Mouse (Mus musculus): ENCODE measurements around the gene Chil6.

Chil6 gene

DNA sequence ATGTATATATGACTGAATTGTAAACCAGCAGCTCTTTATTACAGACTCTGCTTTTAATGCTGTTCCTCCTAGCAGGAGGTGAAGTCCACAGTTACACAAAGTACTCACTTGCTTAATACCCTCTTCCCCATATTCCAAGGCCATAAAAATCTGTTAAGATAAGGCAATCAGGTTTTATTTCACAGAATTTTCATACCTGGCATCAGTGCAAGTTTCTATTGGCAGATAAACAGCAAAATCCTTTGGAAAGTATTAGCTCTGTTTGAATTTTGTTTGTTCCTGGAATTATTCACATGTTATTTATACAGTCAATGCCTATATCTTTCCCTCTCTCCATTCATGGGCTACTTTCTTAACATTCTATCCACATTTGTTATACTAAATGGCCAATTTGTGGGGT, at the start of gene Chil6:
TSS of gene Chil6 (minus strand) at position 101 of the 400 bp plus-strand sequence.
- no peak for DNase-seq (ENCODE audit: extremely low spot score, low read depth, low spot score)

DNA sequence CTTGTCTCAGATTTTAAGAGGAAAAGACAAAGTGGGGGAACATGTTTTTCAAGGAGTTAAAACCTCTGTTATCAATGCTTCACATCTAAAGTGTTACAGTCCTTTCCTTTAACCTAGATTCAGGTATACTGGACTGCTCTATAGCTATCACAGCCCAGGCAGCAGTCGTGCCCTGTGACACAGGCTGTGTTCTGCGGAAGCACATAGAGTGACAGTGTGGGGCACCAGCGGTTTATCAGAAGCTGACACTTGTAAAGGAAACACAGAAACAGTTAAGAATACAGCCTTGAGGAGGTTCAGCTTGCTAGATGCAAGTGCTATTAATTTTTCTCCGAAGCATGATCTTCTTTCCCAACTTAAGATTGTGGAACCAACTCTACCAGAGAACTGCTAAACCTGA, 46.6 kb upstream of the Chil6 start:
- DNase-seq (ENCODE audit: extremely low spot score, low read depth, low spot score), result no peak

DNA sequence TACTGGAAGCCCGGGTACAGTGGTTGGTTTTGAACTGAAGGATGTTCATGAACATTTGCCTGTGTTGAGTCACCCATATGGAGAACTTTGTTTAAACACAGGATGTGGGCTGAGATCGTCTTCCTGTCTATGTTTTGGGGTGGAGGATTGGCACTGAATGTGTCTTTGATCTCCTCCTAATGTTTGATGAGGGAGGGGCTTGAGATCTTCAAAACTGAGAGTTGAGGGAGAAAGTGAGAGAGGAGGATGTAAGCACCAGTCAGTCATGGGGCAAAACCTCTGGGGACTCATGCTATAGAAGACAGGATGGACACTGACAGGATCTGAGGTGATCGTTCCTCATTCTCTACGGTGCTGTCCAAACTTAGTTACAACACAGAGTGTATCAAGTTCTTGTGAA, 43.6 kb upstream of the Chil6 start:
- no peak for DNase-seq (ENCODE audit: extremely low spot score, low read depth, low spot score)

DNA sequence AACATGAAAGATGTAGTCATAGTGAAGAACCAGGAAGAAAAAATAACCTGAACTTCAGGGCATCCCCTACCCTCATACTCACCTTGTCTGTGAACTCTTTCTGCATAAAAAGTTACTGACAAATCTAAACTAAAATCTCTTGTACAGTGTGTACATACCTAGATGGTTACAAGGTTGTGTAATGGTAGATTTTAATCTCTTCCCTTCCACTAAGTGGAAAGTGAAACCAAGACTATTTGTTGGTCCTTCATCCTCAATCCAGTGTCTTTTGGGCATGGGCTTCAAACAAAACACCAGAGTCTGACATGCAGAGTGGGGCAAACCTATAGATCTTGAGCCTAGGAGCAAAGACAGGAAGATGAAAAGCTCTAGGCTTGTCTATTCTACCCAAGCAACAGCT, 43.0 kb upstream of the Chil6 start:
- no peak for DNase-seq (ENCODE audit: extremely low spot score, low read depth, low spot score)

DNA sequence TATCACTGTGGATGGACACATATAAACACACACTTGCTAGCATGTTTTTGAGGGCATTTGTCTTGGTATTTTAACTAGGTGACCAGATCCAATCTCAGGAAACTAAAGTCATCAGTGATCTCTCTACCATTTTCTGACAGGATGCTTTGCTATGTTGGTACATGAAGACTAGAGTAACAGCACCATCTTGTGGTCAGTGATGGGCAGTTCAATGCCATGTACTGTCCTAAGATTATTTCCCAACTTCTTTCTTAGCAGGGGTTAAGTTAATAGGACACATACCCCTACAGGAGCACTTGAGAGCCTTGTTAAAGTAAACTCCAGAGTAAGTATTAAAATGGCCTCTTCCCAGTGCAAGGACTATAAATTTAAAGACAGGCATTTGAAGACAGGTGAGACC, 42.6 kb upstream of the Chil6 start:
- DNase-seq (ENCODE audit: extremely low spot score, low read depth, low spot score), result peak; percentile 46

Data from hindlimb bud, embryonic 11.5 days (tissue).